Mouse (Mus musculus): ENCODE measurements at regions not wholly inside any gene's neighbourhood (a gene's known extent, or its start where the extent isn't known, plus 50 kb on each side); places are given as distances from the start of the nearest gene placed in this dataset.

DNA sequence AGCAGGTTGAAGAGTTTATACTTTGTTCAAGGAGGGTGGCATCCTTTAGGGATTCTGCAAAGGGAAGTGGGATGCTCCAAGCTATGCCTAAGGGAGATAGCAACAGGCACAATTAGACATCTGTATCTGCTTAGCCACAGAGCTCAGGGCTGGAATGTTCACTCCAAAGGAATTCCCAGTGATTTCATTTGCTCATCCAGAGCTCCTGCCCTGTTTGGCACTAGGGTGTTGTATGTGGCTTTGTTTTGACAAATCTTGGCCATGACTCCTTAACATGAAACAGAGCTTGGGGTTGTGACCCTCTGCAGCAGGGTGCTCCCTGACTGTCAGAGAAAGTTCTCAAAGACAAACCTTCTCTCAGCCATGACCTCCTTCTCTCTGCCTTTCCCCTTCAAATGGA is 194.8 kb upstream of the 1810046K07Rik start:
- peak; percentile 29 for DNase-seq

DNA sequence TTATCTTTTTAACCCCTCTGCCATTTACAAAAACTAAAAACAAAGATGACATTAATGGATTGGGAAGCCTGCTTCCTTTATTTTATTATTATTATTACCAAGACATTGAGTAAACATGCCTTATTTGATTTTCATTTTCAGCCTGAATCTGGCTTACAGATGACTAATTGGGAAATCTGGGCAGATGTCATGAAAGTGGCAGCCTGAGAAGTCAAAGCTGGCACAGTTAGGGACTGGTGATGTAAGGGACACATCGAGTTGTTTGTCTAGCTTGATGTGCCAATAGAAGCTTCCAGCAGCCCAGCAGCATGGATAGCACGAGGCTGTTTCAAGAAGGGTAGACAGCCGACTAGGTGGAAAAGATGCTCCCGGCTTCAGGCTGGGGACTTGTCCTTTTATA is 197.2 kb upstream of the 1810046K07Rik start:
- DNase-seq, result no peak

DNA sequence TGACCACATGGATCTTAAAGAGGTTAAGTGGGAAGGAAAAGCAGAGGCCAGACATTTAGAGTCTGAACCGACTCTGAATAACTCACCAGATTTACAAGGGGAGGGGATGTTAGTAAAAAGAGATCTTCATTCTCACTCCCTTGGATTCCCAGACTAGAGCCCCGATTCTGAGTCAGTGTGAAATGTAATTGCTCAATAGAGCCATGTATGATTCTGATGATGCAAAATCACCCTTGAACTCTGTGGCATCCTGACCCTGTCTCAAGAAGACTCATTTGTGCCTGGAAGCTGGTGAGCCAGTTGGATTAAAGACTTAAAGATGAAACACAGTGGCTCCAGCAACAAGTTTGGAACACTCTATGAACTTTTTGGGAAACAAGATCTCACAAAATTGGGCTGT is 210.2 kb upstream of the 1810046K07Rik start:
- DNase-seq, result no peak

DNA sequence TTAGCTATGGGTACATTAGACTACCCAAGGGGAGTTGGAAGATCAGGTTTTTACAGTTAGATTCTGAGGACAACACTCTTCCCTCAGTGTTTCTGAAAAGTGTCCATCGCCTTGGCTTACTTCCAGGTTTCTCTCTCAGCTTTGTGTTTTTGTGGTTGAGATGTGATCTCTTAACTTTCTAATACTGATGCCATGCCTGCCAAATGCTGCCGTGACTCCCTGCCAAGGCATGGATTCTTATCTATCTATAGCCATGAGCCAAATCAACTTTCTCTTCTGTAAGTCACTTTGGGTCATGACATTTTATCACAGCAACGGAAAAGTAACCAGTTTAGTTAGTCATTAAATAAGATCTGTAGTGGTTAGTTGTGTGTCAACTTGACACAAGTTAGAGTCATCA is 213.2 kb upstream of the 1810046K07Rik start:
- DNase-seq, result no peak

DNA sequence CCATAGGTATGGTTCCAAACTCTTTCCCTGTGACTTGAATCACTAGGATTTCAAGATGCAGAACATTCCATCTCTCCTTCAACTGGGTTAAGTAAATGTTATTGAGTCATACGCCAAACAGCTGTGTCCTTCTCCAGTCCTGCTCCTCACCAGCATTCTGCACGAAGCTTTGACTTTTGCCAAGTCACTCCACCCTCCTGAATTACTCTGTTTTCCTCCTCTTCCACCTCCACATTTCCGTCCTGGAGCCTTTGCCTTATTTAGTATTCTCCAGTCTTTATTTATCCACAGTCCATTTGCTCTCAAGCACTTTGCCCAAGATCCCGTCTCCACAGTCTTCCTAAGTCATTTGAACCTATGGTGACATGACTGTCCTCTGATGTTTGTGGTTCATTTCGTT is 193.1 kb upstream of the Arhgap20 start:
- peak; percentile 14 for DNase-seq

DNA sequence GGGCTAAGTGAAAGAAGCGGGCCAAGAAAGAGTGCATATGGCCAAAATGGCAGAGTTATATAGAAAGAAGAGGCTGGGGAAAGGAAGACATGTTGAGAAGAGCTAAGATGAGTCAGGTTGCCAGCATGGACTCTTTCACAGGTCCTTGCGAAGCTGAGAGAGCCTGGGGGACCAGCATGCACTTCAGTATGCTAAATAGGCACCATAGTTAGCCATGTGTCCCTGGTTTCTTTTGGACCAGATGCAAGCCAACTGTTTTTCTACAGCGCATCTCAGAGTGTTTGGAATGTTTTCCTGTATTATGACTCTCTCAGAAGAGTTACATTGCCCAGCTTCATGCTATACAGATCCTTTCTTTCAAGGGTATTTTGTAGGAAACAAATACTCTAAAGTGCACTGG is 183.5 kb upstream of the Arhgap20 start:
- DNase-seq, result no peak

DNA sequence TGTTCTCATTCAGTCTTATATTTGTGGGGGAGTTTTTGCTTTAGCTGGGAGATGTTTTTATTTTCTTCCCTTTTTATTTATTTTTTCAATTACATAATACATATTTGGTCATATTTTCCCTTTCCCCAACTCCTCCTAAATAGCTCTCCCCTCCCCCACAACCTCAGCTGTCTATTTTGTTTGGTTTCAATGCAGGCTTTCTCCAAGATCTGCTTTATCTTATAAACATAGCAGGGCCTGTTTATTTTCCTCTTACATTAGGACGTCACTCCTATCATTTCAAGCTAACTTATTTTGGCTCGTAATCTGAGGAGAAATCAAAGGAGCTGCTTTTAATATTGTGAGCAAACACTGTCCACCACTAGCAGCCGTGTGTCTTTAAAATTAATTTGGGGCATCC is 171.4 kb upstream of the Arhgap20 start:
- no peak for DNase-seq

DNA sequence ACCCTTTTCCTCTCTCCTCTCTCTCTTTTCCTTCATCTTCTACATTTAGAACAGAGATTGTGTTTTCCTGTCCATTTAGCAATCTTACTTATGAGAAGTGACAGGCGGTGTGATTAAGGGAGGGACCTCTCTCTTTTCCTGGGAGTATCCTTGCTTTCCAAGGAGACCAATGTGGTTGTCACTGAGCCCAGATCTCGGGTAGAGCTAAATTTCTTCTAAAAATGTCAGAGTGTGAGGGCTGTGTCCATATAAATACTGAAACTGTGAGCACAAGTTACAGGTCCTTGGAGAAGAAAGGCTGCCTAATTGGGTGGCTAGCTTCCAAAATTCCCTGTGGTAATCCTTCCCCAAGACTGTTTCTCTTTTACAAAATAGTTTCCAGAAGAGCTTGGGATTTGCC is 166.4 kb upstream of the Arhgap20 start:
- DNase-seq, result no peak

DNA sequence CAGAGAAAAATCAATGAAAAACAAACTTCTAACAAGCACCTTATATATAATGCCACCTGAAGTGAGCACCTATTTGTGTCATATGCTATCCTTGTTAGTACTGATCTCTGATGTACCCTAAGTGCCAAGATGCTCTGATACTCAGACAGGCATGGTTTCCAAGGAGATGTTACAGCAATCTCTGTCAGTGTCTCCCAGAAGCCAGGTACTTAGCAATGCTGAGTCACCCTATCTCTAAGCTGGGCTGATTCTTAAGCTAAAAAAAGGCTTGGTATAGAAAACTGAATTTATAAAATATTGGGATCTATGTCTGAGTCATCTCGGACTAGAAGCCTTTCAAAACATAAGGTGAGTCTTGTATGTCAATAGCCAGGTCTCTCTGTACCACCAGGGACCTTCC is 157.0 kb upstream of the Arhgap20 start:
- no peak for DNase-seq

DNA sequence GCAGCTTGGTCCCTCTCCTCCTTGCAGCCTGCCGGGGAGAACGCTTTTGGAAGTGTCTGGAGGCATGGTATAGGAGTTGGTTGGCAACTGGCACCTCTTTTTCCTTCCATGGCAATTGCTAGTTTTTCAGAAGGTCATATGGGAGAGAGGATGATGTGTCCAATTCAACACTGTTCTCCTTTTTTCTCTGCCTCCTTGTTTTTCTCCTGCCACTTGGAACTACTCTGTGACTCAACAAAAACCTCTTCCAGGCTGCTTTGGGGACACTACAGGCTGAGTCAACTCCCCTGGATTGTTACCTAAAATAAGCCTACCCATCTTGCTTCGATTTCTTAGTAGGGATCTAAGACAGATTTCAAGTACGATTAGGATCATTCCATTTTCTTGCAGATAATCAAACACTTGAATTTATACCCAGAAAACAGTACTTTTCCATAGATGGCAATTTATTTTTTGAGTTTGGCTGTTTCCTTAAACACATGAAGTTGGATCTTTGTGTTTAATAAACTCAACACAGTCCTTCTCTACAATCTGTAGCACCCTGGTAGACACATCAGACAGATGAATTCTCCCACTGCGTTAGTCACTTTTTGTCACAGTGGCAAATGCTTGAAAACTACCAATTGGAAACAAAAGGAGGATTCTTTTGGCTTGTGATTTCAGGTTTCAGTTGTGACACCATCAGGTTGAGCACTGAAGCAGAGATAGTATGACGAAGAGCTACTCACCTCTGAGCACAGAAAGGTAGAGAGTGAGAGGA is 156.3 kb upstream of the Arhgap20 start:
- DNase-seq, result no peak

DNA sequence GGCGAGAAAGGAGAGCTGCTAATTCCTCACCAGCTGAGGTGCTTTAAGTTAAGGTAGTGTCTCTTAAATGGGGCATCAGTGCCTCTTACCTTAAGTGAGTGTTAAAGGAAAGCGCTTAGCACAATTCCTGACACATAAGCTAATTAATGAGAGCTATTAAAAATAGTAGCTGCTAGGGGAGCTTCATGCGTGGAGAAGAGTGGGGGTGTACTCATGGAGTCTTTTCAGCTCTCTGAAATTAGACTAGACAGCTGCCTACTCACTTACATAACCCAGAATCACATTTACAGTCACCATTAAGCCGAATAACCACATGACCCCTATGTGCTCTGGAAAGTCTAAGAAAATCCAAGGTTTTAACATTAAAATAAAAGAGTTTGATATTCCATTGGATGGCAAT is 139.0 kb upstream of the Arhgap20 start:
- no peak for DNase-seq

DNA sequence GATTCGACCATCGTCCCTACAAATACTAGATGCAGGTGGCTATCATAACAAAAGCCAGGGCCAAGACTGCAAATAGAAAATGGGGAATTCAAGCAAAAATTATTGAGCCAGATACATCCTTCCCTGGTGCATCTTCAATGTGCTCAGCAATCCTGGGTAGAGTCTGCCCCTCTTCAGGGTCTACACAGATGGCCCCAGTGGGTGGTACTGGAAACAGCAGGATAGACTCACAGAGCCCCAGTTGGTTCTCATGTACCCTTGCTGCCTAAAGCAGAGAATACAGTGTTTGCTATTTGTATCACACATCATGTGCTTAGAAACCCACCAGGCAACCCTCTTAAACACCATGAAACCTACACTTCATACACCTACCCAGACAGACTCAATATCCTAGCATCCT is 129.0 kb upstream of the Arhgap20 start:
- DNase-seq, result no peak

DNA sequence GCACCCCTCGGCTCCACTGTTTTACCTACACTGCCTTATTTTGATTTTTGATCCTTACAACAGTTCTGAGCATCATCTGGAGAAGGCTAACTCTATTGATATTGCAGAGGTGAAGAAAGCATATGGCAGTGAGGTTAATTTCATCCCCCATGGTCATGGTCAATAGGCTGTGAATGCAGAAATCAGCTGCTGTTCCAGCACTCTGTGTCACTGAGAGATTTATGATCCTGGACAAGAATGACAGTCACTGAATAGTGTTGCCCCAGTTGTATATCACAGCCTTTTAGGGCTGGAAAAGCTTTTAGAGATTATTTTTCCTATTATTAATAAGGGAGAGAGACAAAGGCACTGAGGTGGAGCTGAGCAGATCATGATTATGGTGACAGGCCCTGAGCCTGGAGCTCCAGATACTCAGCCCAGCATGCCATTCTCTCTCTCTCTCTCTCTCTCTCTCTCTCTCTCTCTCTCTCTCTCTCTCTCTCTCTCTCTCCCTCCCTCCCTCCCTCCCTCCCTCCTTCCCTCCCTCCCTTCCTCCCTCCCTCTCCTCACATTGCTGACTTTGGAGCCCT is 128.5 kb upstream of the Arhgap20 start:
- DNase-seq, result no peak

DNA sequence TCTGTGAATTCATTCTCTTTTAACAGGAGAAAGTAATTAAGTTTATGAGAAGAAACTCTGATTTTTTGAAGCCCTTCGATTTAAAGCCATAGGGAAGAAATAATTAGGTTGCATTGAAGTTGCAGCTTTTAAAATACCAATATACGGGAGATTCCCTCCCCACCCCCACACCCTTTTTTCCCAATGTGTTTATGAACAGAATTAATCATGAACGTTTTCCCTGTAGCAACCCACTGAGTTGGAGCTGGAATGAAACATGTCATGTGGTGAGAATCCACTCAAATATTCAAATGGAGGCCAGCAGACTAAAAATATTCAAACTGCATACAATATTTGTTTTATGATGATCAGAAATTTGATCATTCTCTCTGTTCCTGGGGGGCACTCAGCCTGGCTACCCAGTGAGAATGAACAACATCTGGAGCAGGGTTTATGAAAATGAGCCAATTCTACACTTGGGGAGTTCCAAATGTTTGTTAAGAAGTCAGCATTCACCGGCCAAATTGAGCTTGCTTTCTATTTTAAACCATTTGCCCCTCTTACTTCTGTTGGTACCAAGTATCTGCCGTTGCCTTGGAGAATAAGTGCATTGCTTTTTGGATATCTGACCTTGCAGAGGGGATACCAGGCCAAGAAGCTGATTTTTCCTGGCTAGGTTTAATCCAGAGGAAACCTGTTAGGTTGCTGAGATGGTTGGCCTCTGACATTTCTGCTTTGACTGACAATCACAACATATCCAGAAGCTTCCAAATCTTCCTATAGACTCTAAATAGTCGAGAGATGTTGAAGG is 127.8 kb upstream of the Arhgap20 start:
- DNase-seq, result no peak

DNA sequence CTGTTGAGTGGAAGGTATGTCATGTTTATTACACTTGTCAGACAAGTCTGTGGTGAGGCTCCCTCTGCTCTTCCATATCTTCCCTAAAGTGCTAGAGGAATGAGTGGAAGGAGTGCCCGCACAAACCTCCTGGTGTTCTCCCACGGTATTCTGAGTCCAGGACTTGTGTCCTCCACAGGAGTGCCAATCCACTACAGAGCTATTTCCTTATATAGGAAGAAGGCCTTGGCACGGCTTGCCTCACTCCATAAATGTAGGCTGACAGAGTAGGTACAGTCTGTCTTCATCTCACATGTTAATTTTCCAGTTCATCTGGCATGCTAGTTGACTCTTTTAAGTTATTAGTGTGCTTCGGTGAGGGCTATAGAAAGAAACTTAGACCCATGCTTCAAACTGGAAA is 123.4 kb upstream of the Arhgap20 start:
- no peak for DNase-seq

DNA sequence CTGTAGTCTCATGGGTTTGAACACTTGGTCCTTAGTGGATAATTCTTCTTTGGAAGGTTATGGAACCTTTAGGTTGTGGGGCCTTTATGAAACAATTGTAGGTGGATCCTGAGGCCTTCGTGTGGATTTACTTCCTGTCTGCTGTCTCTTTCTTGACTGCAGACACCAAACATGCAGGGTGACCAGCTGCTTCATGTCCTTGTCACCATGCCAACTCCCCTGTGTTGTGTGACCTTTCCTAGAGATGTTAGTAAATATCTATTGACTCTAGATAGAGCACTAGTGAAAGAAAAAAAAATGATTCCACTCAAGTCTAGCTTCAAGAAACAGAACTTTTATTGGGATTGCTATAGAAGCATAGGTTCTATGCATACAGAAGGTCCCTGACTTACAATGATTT is 119.7 kb upstream of the Arhgap20 start:
- no peak for DNase-seq

DNA sequence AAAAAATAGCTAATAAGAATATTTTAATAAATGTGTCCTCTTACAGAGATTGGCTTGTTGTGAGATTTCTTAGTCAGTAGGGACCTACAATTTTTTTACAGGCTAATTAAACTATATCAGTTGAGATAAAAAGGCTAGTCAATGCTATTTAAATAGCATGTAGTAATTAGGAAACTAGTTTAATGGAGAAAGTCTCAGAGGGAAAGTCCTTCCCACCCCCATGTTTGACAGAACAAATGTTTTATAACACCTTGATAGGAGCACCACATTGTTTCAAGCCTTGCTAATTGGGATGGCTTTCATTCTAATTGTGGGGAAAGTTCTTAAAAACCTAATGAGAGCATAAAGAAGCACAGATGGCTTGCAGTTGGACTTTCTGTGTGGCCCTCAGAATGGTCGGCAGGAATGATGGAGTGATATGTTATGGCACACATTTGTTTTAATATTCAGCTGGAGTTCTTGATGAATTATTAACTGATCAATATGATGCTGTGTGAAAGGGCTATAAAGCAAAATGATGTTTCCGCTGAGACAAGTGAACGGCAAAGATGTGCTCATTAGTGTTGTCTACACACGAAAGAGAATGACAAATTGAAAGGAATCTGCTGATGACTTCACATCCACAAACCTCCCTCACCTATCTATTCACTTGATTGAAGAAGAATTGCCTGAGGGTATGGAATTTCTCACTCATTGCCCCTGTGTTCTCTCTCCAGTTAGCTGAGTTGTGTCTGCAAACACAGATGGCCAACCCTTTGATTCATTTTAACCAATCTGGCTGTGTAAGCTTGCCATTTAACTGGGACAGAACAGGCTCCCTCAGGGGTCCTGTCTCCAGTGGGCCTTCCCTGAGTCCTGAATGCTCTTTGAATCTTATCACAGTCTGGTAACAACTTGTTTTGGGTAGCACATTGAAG is 111.5 kb upstream of the Arhgap20 start:
- no peak for DNase-seq

DNA sequence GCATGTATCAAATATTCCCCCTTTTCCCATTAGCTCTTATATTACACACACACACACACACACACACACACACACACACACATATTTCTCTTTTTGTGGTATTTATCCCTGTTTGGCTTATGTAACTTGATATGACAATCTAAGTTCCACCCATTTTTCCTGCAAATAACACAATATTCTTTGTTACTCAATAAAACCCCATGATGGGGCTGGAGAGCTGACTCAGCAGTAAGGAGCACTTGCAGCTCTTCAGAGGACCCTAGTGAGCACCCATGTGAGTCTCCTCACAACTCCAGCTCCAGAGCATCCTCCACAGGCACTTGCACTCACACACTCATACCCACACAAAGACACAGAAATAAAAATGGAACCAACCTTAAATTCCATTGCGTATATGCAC is 110.5 kb upstream of the Arhgap20 start:
- no peak for DNase-seq

DNA sequence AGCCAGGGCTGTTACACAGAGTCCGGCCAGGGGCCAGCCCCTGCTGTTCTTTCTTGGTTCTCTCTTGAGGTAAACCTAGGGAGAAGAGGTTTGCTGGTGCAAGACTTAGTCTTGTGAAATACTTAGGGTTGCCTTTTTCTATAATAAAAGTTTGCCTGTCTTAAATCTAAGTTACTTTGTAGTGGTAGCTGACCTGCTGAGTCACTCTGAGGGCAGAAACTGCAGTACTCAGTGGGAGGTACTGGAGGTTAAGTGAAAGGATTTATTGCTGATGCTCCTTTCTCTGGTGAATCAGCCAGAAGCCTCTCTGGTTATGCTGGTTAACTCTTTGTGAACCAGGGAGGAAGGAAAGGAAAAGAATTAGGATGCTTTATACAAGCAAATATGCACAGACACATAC is 107.3 kb upstream of the Arhgap20 start:
- no peak for DNase-seq

DNA sequence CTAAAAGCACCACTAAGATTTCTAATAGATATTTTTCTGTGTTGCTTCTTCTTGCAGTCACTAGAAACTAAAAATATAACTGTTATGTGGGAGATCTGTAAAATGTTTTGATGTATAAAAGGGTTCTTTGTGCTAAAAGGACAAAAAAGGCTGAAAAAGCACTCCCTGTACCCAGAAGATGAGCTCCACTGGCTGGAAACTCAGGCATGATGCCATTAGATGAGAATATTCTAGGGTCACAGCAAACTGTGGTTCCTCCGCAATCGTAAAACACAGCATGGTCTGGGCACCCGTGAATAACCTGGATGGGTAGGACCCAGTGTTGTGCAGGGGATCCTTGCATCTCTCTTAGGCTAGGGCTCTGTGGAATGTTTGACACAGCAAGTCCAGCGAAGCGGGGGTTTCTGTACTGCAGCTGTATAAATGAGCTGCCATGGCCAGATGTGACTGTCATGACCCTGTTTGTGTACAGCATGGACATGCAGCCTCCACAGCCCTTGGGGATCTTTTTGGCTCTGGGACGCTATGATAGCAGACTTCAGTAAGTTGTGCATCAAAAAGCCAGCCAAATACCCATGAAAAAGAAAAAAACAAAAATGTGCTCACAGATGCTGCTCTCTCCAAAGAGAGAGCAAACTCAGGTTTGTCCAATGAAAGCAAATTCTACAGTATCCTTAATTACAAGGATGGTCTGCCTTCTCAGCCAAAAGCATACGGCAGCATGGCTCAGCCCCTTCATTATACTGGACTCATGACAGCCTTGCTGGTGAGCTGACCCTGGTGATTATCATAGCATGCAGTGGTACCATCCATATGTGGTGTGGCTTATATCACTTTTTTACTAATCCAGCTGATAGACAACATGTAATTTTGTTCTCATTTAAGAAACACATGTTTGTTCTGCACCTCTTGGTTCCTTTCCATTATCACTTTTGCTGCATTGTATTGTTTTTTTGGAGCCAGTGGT is 103.9 kb upstream of the Arhgap20 start:
- DNase-seq, result peak; percentile 64

DNA sequence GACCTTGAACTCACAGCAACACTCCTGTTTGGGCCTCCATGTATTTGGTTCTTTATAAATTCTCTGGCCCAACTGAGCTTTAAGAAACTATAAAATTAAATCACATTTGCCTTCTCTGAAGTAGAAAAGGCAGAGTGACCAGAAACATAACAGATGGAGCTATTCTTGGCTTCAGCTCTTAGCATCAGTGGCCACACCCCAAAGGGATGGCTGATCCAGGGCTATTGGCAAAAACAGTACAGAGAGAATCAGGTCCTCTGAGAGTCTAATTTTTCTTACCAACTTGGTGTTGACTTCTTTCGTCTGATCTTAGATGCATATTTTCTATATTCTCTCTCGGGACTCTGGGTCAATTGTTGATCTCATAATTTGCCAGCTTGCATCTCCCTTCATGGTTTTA is 103.2 kb upstream of the Arhgap20 start:
- DNase-seq, result peak; percentile 27

Data from gastrocnemius, postnatal 25 days (tissue).